Mouse (Mus musculus) neural tube, embryonic 12.5 days (tissue): Measurements from ENCODE around the gene Mettl7a1. TPM values are rescaled to one million over a fixed set of nuclear protein-coding genes. Genes with fewer than 3 reads are reported as not detected.
"Not testable (repeated sequence)": the region's sequence is repeated elsewhere in the genome, so short reads cannot be mapped to it uniquely, and the experiment has no call there.

Source experiments
- ATAC-seq: fragments of 200-750 bp; cut with Nextera tagmentation; 2 replicates; pipeline ENCODE4 v1.8.0; 2017; ENCODE audit warnings: low read depth, mild to moderate bottlenecking, moderate TSS enrichment, moderate library complexity; ENCODE audit not compliant: low FRiP score
- H3K27ac ChIP-seq: fragments of 300-500 bp; sonication (generic); 2 replicates; pipeline ENCODE4 v1.5.1; 2016
- H3K27me3 ChIP-seq: fragments of 300-500 bp; sonication (generic); replicated peaks from 2 replicates; pipeline ENCODE4 v1.6.1; 2016; ENCODE audit warnings: mild to moderate bottlenecking
- H3K36me3 ChIP-seq: fragments of 300-500 bp; sonication (generic); 2 replicates; pipeline ENCODE4 v1.6.1; 2016; ENCODE audit warnings: mild to moderate bottlenecking
- H3K4me1 ChIP-seq: fragments of 300-500 bp; sonication (generic); 2 replicates; pipeline ENCODE4 v1.6.1; 2016
- H3K4me2 ChIP-seq: fragments of 300-500 bp; sonication (generic); replicated peaks from 2 replicates; pipeline ENCODE4 v1.6.1; 2016; ENCODE audit warnings: mild to moderate bottlenecking
- H3K4me3 ChIP-seq: fragments of 300-500 bp; sonication (generic); 2 replicates; pipeline ENCODE4 v1.5.1; 2016
- H3K9ac ChIP-seq: fragments of 300-500 bp; sonication (generic); 2 replicates; pipeline ENCODE4 v1.6.1; 2016; ENCODE audit warnings: mild to moderate bottlenecking
- H3K9me3 ChIP-seq: fragments of 300-500 bp; sonication (generic); 2 replicates; pipeline ENCODE4 v1.6.1; 2016; ENCODE audit warnings: mild to moderate bottlenecking
- WGBS: fragments of 180-500 bp; shearing (Covaris S2); methylation state at CpG from one replicate; pipeline ENCODE4 v1.1.7; 2016; 5-methylcytosine and 5-hydroxymethylcytosine counted together
- polyA plus RNA-seq: library from polyadenylated mRNA; unstranded; fragments of >200 nt; fragmentation: Nextera tagmentation; extraction: Ambion mirVana; gene quantifications from 2 replicates; pipeline ENCODE4 v1.2.1, GENCODE M21; 2016

Gene Mettl7a1
- polyA plus RNA-seq, 1 experiment from 2014 or later: 3.8 TPM

GRCm38 (mm10) chr15:100273791-100274308 is 30.1 kb upstream of the Mettl7a1 start:
- not testable (repeated sequence) for H3K27me3 ChIP-seq, ATAC-seq, H3K9me3 ChIP-seq, H3K27ac ChIP-seq, H3K4me1 ChIP-seq, H3K9ac ChIP-seq, H3K4me3 ChIP-seq, H3K36me3 ChIP-seq, H3K4me2 ChIP-seq
- WGBS: 90% methylated on average over 4 of the region's 4 CpGs

GRCm38 (mm10) chr15:100274790-100275559 is 29.0 kb upstream of the Mettl7a1 start:
- no peak overlapping the region for H3K27ac ChIP-seq
- no peaks in the 10 kb centered on the region for H3K36me3 ChIP-seq
- no peaks in the 10 kb centered on the region for H3K4me1 ChIP-seq
- 88% methylated on average over 7 of the region's 7 CpGs for WGBS
- no peaks in the 10 kb centered on the region for H3K9me3 ChIP-seq
- no peak overlapping the region for H3K4me2 ChIP-seq
- H3K9ac ChIP-seq: no peak overlapping the region
- ATAC-seq: no peak
- no peak overlapping the region for H3K4me3 ChIP-seq
- no peaks in the 10 kb centered on the region; the same call in 1 of the 2 replicates for H3K27me3 ChIP-seq

GRCm38 (mm10) chr15:100276403-100276802 is 27.5 kb upstream of the Mettl7a1 start:
- no peak overlapping the region for H3K27ac ChIP-seq
- no peaks in the 10 kb centered on the region for H3K36me3 ChIP-seq
- no peak for ATAC-seq
- peaks cover 4% of the 10 kb centered on the region; the same call in 1 of the 2 replicates for H3K9me3 ChIP-seq
- no peak overlapping the region for H3K4me3 ChIP-seq
- H3K9ac ChIP-seq: no peak overlapping the region
- no peaks in the 10 kb centered on the region for H3K4me1 ChIP-seq
- H3K4me2 ChIP-seq: no peak overlapping the region
- 94% methylated on average over 4 of the region's 4 CpGs for WGBS
- H3K27me3 ChIP-seq: no peaks in the 10 kb centered on the region; the same call in 1 of the 2 replicates

- no peak for ATAC-seq
- H3K4me1 ChIP-seq: no peaks in the 10 kb centered on the region
- no peak overlapping the region for H3K27ac ChIP-seq
- no peaks in the 10 kb centered on the region for H3K36me3 ChIP-seq
- no peaks in the 10 kb centered on the region for H3K27me3 ChIP-seq
- no peak overlapping the region for H3K4me2 ChIP-seq
- no peak overlapping the region for H3K9ac ChIP-seq
- no peak overlapping the region for H3K4me3 ChIP-seq
- WGBS: 96% methylated on average over 3 of the region's 3 CpGs
- H3K9me3 ChIP-seq: peaks cover 4% of the 10 kb centered on the region; the same call in 1 of the 2 replicates
Observed at GRCm38 (mm10) chr15:100277586-100277985, 26.4 kb upstream of the Mettl7a1 start.

GRCm38 (mm10) chr15:100280626-100281025 is 23.3 kb upstream of the Mettl7a1 start, which contains the start of gene Tmprss12:
Tmprss12 (plus strand) TSS chr15:100280837.
- Histone ChIP-seq H3K36me3 (no peaks in the 10 kb centered on the region), H3K27ac (no peak within 1 kb of the TSS), H3K9ac (no peak within 1 kb of the TSS), H3K4me2 (no peak within 1 kb of the TSS), H3K4me1 (no peaks in the 10 kb centered on the region), H3K4me3 (no peak within 1 kb of the TSS), H3K9me3 (peaks cover 4% of the 10 kb centered on the region; the same call in 1 of the 2 replicates), H3K27me3 (no peaks in the 10 kb centered on the region)
- no peak for ATAC-seq
- WGBS: 95% methylated on average over 20 of the region's 20 CpGs

- H3K4me2 ChIP-seq: no peak overlapping the region
- ATAC-seq: no peak
- H3K27me3 ChIP-seq: no peaks in the 10 kb centered on the region
- no peak overlapping the region for H3K4me3 ChIP-seq
- 91% methylated on average over 6 of the region's 6 CpGs for WGBS
- H3K36me3 ChIP-seq: no peaks in the 10 kb centered on the region
- H3K4me1 ChIP-seq: no peaks in the 10 kb centered on the region
- H3K9me3 ChIP-seq: 0 out of 2 replicates have a peak, but pooled peaks cover 3% of the 10 kb centered on the region
- H3K9ac ChIP-seq: no peak overlapping the region
- no peak overlapping the region for H3K27ac ChIP-seq
Observed at GRCm38 (mm10) chr15:100288980-100289379, 15.0 kb upstream of the Mettl7a1 start.

- WGBS: 78% methylated on average over 5 of the region's 5 CpGs
- no peak overlapping the region for H3K27ac ChIP-seq
- no peaks in the 10 kb centered on the region for H3K27me3 ChIP-seq
- ATAC-seq: no peak
- H3K4me3 ChIP-seq: no peak overlapping the region
- no peaks in the 10 kb centered on the region for H3K36me3 ChIP-seq
- H3K9me3 ChIP-seq: 0 out of 2 replicates have a peak, but pooled peaks cover 3% of the 10 kb centered on the region
- no peaks in the 10 kb centered on the region for H3K4me1 ChIP-seq
- no peak overlapping the region for H3K4me2 ChIP-seq
- no peak overlapping the region for H3K9ac ChIP-seq
Observed at GRCm38 (mm10) chr15:100290858-100291257, 13.1 kb upstream of the Mettl7a1 start.

- no peak overlapping the region for H3K4me2 ChIP-seq
- H3K4me3 ChIP-seq: no peak overlapping the region
- no peaks in the 10 kb centered on the region for H3K4me1 ChIP-seq
- WGBS: 71% methylated on average over 7 of the region's 7 CpGs
- ATAC-seq: no peak
- H3K27me3 ChIP-seq: no peaks in the 10 kb centered on the region
- 0 out of 2 replicates have a peak, but pooled peaks cover 3% of the 10 kb centered on the region for H3K9me3 ChIP-seq
- no peak overlapping the region for H3K9ac ChIP-seq
- no peak overlapping the region for H3K27ac ChIP-seq
- H3K36me3 ChIP-seq: no peaks in the 10 kb centered on the region
Observed at GRCm38 (mm10) chr15:100292326-100292725, 11.6 kb upstream of the Mettl7a1 start.

- ATAC-seq: no peak
- no peak overlapping the region for H3K9ac ChIP-seq
- whole genome bisulfite sequencing: 88% methylated on average over 5 of the region's 5 CpGs
- H3K4me2 ChIP-seq: no peak overlapping the region
- no peak overlapping the region for H3K27ac ChIP-seq
- no peaks in the 10 kb centered on the region for H3K36me3 ChIP-seq
- H3K9me3 ChIP-seq: no peaks in the 10 kb centered on the region
- no peaks in the 10 kb centered on the region for H3K27me3 ChIP-seq
- H3K4me3 ChIP-seq: no peak overlapping the region
- H3K4me1 ChIP-seq: no peaks in the 10 kb centered on the region
Observed at GRCm38 (mm10) chr15:100297856-100298255, 6.1 kb upstream of the Mettl7a1 start.

- 79% methylated on average over 6 of the region's 6 CpGs for WGBS
- Histone ChIP-seq H3K4me1 (no peaks in the 10 kb centered on the region; the same call in 1 of the 2 replicates), H3K36me3 (no peaks in the 10 kb centered on the region), H3K27me3 (no peaks in the 10 kb centered on the region), H3K9me3 (no peaks in the 10 kb centered on the region), H3K4me3 (no peak overlapping the region), H3K27ac (no peak overlapping the region), H3K4me2 (no peak overlapping the region), H3K9ac (no peak overlapping the region)
- no peak for ATAC-seq
Observed at GRCm38 (mm10) chr15:100300499-100300898, 3.4 kb upstream of the Mettl7a1 start.

GRCm38 (mm10) chr15:100301556-100301955 is 2.4 kb upstream of the Mettl7a1 start:
- no peak overlapping the region for H3K4me2 ChIP-seq
- H3K9ac ChIP-seq: no peak overlapping the region
- H3K36me3 ChIP-seq: no peaks in the 10 kb centered on the region
- H3K4me1 ChIP-seq: no peaks in the 10 kb centered on the region; the same call in 1 of the 2 replicates
- H3K4me3 ChIP-seq: no peak overlapping the region
- ATAC-seq: no peak
- WGBS: 84% methylated on average over 15 of the region's 15 CpGs
- no peaks in the 10 kb centered on the region for H3K27me3 ChIP-seq
- H3K27ac ChIP-seq: no peak overlapping the region
- no peaks in the 10 kb centered on the region for H3K9me3 ChIP-seq

GRCm38 (mm10) chr15:100303428-100304018 is 417 bp upstream of the Mettl7a1 start:
- Histone ChIP-seq H3K9ac (no peak overlapping the region), H3K9me3 (no peaks in the 10 kb centered on the region), H3K4me3 (no peak overlapping the region), H3K4me1 (no peaks in the 10 kb centered on the region; the same call in 1 of the 2 replicates), H3K36me3 (no peaks in the 10 kb centered on the region), H3K4me2 (peak overlapping the region; percentile 70), H3K27me3 (no peaks in the 10 kb centered on the region), H3K27ac (no peak overlapping the region)
- WGBS: 66% methylated on average over 8 of the region's 8 CpGs
- no peak for ATAC-seq
